Mouse (Mus musculus): ENCODE measurements around the gene Gjb1.
A peak's percentile ranks its signal among the peaks of the same experiment; 100 is the strongest.
"Not testable (repeated sequence)": the region's sequence is repeated elsewhere in the genome, so short reads cannot be mapped to it uniquely, and the experiment has no call there.

The Gjb1 gene

GRCm38 (mm10) chrX:101376190-101376968 is at the start of gene Gjb1:
Gene Gjb1 (plus strand): TSS chrX:101376378.
- DNase-seq: no peak

- peak; percentile 64 to 72 for DNase-seq
These were observed 46.7 kb upstream of the Gjb1 start for GRCm38 (mm10) chrX:101329372-101330028.

GRCm38 (mm10) chrX:101332031-101332374 is 44.2 kb upstream of the Gjb1 start:
- DNase-seq: no peak

- peak; percentile 83 to 85 for DNase-seq
These were observed 43.6 kb upstream of the Gjb1 start for GRCm38 (mm10) chrX:101332375-101333211.

- peak in 1 of 2 experiments; percentile 31 for DNase-seq
These were observed 41.6 kb upstream of the Gjb1 start for GRCm38 (mm10) chrX:101334606-101335005.

- no peak for DNase-seq
These were observed 37.5 kb upstream of the Gjb1 start for GRCm38 (mm10) chrX:101338666-101339065.

GRCm38 (mm10) chrX:101342837-101343236 is 33.3 kb upstream of the Gjb1 start:
- DNase-seq: not testable (repeated sequence)

- DNase-seq: no peak
These were observed 30.7 kb upstream of the Gjb1 start for GRCm38 (mm10) chrX:101345456-101345855.

GRCm38 (mm10) chrX:101346475-101346874 is 29.7 kb upstream of the Gjb1 start:
- DNase-seq: no peak

- no peak for DNase-seq
These were observed 25.0 kb upstream of the Gjb1 start for GRCm38 (mm10) chrX:101351188-101351587.

GRCm38 (mm10) chrX:101358902-101359301 is 17.3 kb upstream of the Gjb1 start:
- DNase-seq: not testable (repeated sequence)

GRCm38 (mm10) chrX:101369001-101369400 is 7.2 kb upstream of the Gjb1 start:
- no peak for DNase-seq

- DNase-seq: no peak
These were observed 5.6 kb upstream of the Gjb1 start for GRCm38 (mm10) chrX:101370573-101370972.

- DNase-seq: no peak
These were observed 3.2 kb upstream of the Gjb1 start for GRCm38 (mm10) chrX:101372946-101373345.

- DNase-seq: no peak
These were observed 898 bp downstream of the Gjb1 start for GRCm38 (mm10) chrX:101377076-101377475.

GRCm38 (mm10) chrX:101379744-101380143 is 3.6 kb downstream of the Gjb1 start:
- DNase-seq: no peak

- DNase-seq: no peak
These were observed 7.3 kb downstream of the Gjb1 start for GRCm38 (mm10) chrX:101383455-101383854.

GRCm38 (mm10) chrX:101384439-101385137 is 8.4 kb downstream of the Gjb1 start:
- peak; percentile 34 to 35 for DNase-seq

GRCm38 (mm10) chrX:101386222-101386621 is 10.0 kb downstream of the Gjb1 start:
- no peak for DNase-seq

- DNase-seq: no peak
These were observed 12.8 kb downstream of the Gjb1 start for GRCm38 (mm10) chrX:101388866-101389537.

GRCm38 (mm10) chrX:101394341-101394740 is 18.2 kb downstream of the Gjb1 start:
- DNase-seq: no peak

- no peak for DNase-seq
These were observed 20.3 kb downstream of the Gjb1 start for GRCm38 (mm10) chrX:101396459-101396858.
